Mouse (Mus musculus): ENCODE measurements at regions not wholly inside any gene's neighbourhood (a gene's known extent, or its start where the extent isn't known, plus 50 kb on each side); places are given as distances from the start of the nearest gene placed in this dataset.

DNA sequence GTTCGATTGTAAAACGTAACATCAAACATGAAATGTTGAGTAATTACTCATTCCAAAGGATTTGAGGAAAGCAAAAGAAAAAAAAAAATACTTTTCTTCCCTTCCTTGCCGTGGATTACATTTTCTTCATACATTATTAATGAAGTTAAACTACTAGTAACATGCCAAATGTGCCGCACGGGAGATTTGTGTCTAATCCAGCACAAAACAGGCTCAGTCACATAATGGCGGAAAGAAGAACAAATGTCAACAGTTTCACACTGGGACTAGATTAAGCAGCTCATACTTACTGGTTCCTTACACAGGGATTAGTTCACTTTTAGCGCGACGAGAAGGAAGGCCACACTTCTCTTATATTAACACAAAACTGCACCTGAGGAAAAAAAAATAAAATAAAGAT, 94.9 kb upstream of the Pitx2 start:
- Histone ChIP-seq H3K9me3 (replicated peaks; ENCODE audit: low read length) (peaks cover 56% of the 10 kb centered on the region), H3K4me3 (replicated peaks in 1 of 3; ENCODE audit: low read depth in 2 of 3, low read length in 2 of 3, poor library complexity in 1 of 3) (no peak overlapping the region), H3K4me1 (ENCODE audit: control insufficient read depth in 1 of 2, insufficient read depth in 2 of 2) (no peaks in the 10 kb centered on the region), H3K36me3 (replicated peaks in 1 of 2; ENCODE audit: control insufficient read depth in 1 of 2, insufficient read depth in 1 of 2, low read length in 1 of 2) (no peaks in the 10 kb centered on the region), H3K9ac (ENCODE audit: insufficient read depth, low read depth) (no peak overlapping the region), H3K79me2 (replicated peaks; ENCODE audit: control insufficient read depth, extremely low read depth, insufficient read depth, poor library complexity, severe bottlenecking) (no peaks in the 10 kb centered on the region), H3K4me2 (ENCODE audit: insufficient read depth, low read depth, poor library complexity, severe bottlenecking) (no peak overlapping the region), H3K27ac (ENCODE audit: insufficient read depth, low read depth) (no peak overlapping the region), H3K27me3 (replicated peaks) (no peaks in the 10 kb centered on the region)
- no peak for DNase-seq (ENCODE audit: extremely low read depth)
- in situ Hi-C loops (cut with MboI; ENCODE audit: low pct_ligation_motif_present, low pct_unique_long_range_greater_than_20kb, low sequenced_read_pairs): no loop called here
- no peak for TF ChIP-seq HCFC1 (IDR thresholded peaks at IDR 0.05; ENCODE audit: low read depth, low read length)
- dilution Hi-C loops (cut with MboI; ENCODE audit: extremely low pct_ligation_motif_present, extremely low pct_unique_long_range_greater_than_20kb, low sequenced_read_pairs): no loop called here

DNA sequence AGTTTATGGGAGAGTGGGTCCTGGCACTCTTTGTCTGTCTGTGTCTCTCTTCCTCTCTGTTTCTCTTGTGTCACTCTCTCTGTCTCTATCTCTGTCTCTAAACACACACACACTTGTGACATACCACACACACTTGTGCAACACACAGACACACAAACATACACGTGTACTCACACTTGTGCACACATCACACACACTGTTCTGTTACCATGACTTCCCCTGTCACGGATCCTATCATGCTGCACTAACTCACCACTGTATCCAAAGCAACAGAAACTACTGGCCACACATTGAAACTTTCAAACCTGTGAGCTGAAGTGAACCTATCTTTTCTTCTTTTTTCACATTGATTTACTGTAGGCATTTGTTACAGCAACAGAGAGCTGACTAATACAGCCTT, 93.5 kb upstream of the Pitx2 start:
- Histone ChIP-seq H3K4me3 (replicated peaks in 1 of 3; ENCODE audit: low read depth in 2 of 3, low read length in 2 of 3, poor library complexity in 1 of 3) (no peak overlapping the region), H3K4me1 (ENCODE audit: control insufficient read depth in 1 of 2, insufficient read depth in 2 of 2) (no peaks in the 10 kb centered on the region), H3K79me2 (replicated peaks; ENCODE audit: control insufficient read depth, extremely low read depth, insufficient read depth, poor library complexity, severe bottlenecking) (no peaks in the 10 kb centered on the region), H3K27ac (ENCODE audit: insufficient read depth, low read depth) (no peak overlapping the region), H3K9me3 (replicated peaks; ENCODE audit: low read length) (peaks cover 52% of the 10 kb centered on the region), H3K27me3 (replicated peaks) (no peaks in the 10 kb centered on the region), H3K9ac (ENCODE audit: insufficient read depth, low read depth) (no peak overlapping the region), H3K4me2 (ENCODE audit: insufficient read depth, low read depth, poor library complexity, severe bottlenecking) (no peak overlapping the region), H3K36me3 (replicated peaks in 1 of 2; ENCODE audit: control insufficient read depth in 1 of 2, insufficient read depth in 1 of 2, low read length in 1 of 2) (no peaks in the 10 kb centered on the region)
- no peak for DNase-seq (ENCODE audit: extremely low read depth)
- dilution Hi-C loops (cut with MboI; ENCODE audit: extremely low pct_ligation_motif_present, extremely low pct_unique_long_range_greater_than_20kb, low sequenced_read_pairs) (no loop called here), in situ Hi-C loops (cut with MboI; ENCODE audit: low pct_ligation_motif_present, low pct_unique_long_range_greater_than_20kb, low sequenced_read_pairs) (no loop called here)
- TF ChIP-seq JUND (conservative IDR thresholded peaks at IDR 0.05; ENCODE audit: low read depth, low read length) (no peak), BHLHE40 (IDR thresholded peaks at IDR 0.05; ENCODE audit: low read depth, low read length) (no peak), KAT2A (IDR thresholded peaks at IDR 0.05; ENCODE audit: insufficient replicate concordance, low read length) (no peak), RAD21 (IDR thresholded peaks at IDR 0.05; ENCODE audit: low read depth, low read length) (no peak), TCF12 (IDR thresholded peaks at IDR 0.05; ENCODE audit: low read depth, low read length) (no peak), CHD2 (IDR thresholded peaks at IDR 0.05; ENCODE audit: low read length) (no peak), CHD1 (IDR thresholded peaks at IDR 0.05; ENCODE audit: low read depth, low read length) (no peak), MAZ (IDR thresholded peaks at IDR 0.05; ENCODE audit: low read depth, low read length) (no peak), RCOR1 (conservative IDR thresholded peaks at IDR 0.05; ENCODE audit: low read depth, low read length) (no peak), ELF1 (IDR thresholded peaks at IDR 0.05; ENCODE audit: low read depth, low read length) (no peak), IRF4 (IDR thresholded peaks at IDR 0.05; ENCODE audit: low read depth, low read length) (no peak), USF1 (IDR thresholded peaks at IDR 0.05; ENCODE audit: low read depth, low read length) (no peak), CTCF (conservative IDR thresholded peaks at IDR 0.05 in 1 of 2, IDR thresholded peaks at IDR 0.05 in 1 of 2; ENCODE audit: low read depth in 2 of 2, low read length in 2 of 2) (no peak), TBP (conservative IDR thresholded peaks at IDR 0.05; ENCODE audit: low read depth, low read length) (no peak), MYC (IDR thresholded peaks at IDR 0.05; ENCODE audit: low read depth, low read length) (no peak)

All from CH12.LX (cell line).